Mouse (Mus musculus) testis, postnatal 14 days (tissue): ENCODE data around the gene Slc30a10.

Experiments
- DNase-seq: peaks from one replicate; pipeline ENCODE4 v3.0.0; 2021; ENCODE audit warnings: low spot score

The Slc30a10 gene

GRCm38 (mm10) chr1:185469551-185470021 is 14.9 kb downstream of the Slc30a10 start:
- no peak for DNase-seq

DNA sequence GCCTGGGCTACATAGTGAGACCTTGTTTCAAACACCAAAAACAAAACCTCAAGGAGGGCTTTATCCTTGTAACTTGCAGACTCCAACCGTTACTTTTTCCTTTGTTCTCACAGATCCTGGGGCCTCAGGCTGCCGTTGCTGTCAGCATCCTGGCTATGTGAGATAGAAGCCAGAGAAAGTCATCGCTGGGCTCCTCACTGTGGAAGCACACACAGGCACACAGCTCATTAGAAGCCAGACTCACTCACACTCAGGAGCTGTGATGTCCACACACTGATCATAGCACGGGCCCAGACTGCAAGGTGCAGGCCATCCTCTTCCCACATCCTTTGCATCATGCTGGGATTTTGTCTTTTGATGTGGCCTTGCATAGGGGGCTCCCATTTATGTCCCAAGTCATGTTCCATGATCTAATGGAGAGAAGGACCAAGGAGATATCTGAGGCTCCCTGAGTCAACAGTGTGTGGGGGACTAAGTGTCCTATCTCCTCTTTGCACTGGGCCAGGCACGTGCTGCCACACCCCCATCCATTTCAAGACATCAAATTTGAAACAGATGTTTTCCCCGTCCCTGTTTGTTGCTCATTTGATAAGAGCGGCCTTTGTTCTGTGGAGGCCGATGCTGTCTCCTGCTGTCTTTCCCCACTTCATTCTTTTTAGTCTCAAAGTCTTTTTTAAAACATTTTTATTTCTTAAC is 17.5 kb downstream of the Slc30a10 start:
- DNase-seq = peak; percentile 27

GRCm38 (mm10) chr1:185472730-185473129 is 18.1 kb downstream of the Slc30a10 start:
- DNase-seq = no peak

- DNase-seq = no peak
These were observed 18.8 kb downstream of the Slc30a10 start for GRCm38 (mm10) chr1:185473437-185473836.

- DNase-seq = no peak
These were observed 25.2 kb downstream of the Slc30a10 start for GRCm38 (mm10) chr1:185479861-185480260.

DNA sequence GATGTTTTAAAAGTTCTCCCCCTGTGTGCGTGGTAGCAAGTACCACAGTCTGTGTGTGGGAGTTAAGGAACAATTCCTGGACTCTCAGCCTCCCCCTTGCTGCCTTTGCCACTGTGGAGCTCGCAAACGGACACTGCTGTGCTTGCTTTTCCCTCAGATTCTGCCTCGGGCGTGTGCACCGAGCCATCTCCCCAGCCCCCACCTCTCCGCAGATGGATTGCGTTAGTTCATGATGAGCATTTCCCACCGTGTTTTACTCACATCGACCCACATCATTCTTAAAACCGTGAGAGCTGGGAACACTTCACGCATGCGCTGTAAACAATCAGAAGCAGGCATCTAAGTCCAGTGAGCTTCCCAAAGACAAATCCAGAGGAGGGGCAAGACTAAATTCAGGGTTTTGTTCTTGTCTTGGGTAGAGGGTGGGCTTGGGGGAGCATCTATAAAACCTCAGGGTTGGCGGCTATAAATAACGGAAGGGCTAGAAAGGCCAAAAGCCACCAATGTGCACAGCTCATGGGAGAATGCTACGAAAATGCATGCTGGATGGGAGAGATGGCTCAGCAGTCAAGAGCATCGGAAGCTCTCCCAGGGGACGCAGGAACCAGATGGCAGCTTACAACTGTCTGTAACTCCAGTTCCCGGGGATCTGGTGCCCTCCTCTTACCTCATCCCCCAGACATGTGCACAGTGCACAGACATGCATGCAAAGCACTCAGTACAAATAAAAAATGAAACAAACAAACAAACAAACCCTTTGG is 27.5 kb downstream of the Slc30a10 start:
- DNase-seq = no peak

DNA sequence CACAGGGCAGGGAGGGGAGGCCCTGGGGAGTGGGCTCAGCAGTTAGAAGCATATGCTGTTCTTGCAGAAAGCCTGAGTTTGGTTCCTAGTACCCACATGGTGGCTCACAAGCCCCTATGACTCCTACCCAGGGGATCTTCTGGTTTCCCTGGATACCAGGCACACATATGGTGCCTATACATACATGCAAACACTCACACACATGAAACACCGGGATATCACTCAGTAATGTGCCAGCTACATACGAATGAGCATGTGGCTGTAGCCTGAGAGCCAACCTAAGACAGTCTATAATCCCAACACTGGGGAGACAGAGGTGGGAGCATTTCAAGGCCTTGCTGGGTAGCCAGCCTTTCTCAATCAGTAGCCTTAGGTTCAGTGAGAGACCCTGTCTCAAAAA is 28.1 kb downstream of the Slc30a10 start:
- no peak for DNase-seq

DNA sequence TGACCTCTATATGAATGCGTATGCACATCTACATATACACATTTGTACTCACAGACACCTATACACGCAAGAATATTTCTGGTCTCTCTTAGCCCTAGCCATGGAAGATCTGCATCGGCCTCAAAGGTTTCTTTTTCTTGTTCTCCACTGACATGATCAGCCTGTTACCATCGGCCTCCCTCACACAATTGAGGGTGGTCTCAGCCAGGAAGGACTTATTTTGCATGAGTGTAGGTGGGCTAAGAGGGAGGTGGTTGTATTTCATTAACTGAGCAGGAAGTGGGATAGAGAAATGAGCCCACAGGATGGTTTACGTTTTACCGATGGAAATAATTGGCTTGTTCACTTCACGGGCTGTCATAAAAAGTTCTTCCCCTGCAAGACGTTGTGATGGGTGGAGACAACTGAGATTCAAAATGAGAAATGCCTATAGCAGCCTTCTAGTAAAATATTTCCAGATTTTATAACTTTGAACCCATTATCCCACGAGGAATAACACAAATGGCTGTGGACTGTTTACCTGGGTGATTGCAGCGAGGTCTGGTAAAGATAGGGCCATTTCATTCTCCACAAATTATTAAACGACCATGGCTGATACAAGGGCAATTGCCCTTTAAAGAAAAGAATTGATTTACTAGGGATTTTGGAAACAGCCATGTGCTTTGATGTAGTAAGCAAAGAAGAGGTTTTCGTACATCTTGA is 28.9 kb downstream of the Slc30a10 start:
- no peak for DNase-seq

DNA sequence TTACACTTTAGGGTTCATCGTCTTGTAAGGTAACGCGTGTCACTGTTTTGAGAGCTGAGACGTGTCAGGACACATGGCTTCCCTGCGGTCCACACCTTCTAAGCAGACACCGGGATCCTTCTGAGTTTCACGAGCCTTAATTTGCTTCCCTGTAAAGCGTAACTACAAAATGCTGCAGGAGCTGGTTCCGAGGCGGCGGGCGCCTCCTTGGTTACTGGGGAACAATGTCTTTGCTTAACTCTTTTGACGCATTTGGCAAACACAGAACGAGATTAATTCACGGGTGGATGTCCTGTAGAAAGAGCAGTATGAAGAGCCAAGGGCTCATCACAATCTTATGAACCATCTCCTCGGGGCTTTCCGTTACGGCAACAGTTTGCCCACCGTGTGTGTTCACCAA is 29.6 kb downstream of the Slc30a10 start:
- DNase-seq = no peak

DNA sequence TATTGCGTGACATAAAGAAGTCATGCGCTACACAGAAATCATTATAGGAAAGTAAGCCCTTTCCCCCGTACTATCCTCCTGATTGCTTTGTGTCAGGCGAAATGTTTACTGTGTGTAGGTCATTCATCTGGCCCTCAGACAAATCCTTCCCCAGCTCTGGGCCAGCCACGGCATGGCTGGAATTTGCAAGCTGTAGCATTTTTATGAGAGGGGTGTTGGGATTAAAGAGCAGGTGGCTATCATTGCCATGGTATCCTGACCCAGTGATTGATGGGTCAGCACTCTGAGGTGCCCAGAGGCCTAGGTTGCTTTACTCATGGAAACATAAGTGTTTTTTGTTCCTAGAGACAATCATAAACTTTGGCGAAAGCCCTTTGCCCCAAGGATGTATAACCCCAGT is 35.2 kb downstream of the Slc30a10 start:
- DNase-seq = no peak

- no peak for DNase-seq
These were observed 36.0 kb downstream of the Slc30a10 start for GRCm38 (mm10) chr1:185490603-185491002.

- no peak for DNase-seq
These were observed 38.9 kb downstream of the Slc30a10 start for GRCm38 (mm10) chr1:185493439-185494034.

DNA sequence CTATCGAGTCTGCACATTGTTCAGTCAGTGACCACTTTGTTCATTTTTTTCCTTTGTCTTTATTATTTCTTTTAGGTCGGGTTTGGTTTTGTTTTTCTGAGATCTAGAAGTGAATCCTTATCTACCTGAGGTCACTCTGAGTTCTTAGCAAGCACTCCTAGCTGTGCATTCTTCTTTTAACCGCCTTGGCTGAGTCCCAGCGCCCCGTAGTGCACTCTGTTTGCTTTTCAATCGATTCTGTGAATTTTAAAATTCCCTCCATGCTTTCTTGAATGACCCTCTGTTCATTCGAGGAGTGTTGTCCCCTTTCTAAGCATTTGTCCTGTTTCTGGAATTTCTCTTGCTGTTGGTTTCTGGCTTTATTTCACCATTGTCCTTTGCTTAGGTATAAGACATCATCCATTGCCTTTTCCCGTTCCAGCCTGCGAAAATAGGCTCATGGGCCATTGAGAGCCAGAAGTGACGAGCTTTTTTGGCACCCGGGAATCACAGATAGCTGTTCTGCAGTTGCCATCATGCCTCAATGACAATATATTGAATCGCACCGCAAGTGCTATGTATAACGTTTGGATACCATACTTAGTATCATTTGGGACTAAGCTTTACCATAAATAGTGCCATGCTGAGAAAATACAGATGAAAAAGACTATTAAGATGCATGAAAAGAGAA is 42.3 kb downstream of the Slc30a10 start:
- DNase-seq = no peak

DNA sequence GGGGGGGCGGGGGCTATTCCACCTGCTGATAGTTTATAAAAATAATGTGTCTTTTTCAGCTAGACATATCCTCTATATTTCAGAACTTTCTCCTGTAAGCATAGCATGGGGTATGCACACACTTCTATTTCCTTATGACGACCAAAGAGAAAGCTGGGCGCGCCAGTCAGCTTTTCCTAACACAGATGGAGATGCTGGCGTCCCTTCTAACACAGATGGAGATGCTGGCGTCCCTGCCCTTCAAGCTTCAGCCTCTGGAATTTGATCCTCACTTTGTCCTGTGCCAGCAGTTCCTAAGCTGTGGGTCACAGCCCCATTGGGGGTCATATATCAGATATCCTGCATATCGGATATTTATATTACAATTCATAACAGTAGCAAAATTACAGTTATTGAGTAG is 46.0 kb downstream of the Slc30a10 start:
- no peak for DNase-seq

- DNase-seq = no peak
These were observed 47.2 kb downstream of the Slc30a10 start for GRCm38 (mm10) chr1:185501801-185502340.

DNA sequence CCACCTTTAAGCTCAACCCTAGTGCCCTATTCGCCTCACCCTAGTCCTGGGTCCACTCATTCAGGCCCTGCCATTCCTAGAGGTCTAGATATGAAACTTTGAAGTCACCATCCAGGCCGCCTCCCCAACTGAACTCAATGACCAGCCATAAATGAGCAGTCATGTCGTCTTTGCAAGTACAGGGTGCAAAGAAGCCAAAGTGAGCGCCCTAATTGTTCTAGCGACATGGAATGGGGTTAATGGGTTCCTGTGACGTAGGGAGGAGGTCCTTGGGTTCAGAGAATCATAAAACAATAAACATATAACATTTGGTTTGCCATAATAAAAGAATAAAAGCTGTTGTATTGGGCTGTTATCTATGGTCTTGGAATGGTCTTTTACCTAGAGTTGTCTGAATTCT is 47.9 kb downstream of the Slc30a10 start:
- no peak for DNase-seq

- no peak for DNase-seq
These were observed 54.4 kb downstream of the Slc30a10 start for GRCm38 (mm10) chr1:185509042-185509441.

DNA sequence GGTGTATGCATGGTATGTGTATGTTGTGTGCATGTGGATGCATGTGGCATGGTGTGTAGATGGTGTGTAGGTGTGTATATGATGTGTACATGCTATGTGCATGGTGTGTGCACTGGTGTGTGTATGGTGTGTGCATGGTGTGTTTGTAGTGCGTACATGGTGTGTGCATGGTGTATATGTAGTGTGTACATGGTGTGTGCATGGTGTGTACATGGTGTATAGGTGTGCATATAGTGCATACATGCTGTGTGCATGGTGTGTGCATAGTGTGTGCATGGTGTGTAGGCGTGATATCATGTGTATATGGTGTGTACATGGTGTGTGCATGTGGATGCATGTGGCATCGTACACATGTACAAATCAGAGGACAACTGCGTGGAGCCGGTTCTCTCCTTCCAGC is 56.7 kb downstream of the Slc30a10 start:
- no peak for DNase-seq

GRCm38 (mm10) chr1:185515526-185515979 is 60.9 kb downstream of the Slc30a10 start:
- no peak for DNase-seq

DNA sequence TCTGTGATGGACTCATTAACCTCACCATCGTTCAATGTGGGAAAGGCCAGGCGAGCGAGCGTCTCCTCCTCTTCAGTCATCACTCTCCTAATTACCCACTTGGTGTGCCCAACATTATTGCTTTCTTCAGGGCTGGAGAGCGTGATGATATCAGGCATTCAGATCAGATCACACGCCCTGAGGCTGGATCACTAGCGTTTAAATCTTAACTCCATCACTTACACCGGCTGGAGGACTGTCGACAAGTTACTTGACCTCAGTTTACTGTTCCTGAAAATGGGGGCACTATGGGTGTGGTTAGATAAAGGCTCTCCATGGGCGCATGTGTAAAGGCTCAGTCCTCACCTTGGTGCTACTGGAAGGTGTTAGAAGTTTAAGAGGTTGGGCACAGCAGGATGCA is 61.4 kb downstream of the Slc30a10 start:
- no peak for DNase-seq

GRCm38 (mm10) chr1:185517566-185517965 is 62.9 kb downstream of the Slc30a10 start:
- no peak for DNase-seq
